Mouse (Mus musculus) testis, adult 2 months (tissue): ENCODE results near the gene Col1a1.

Source experiments
- CTCF ChIP-seq: fragments of 200-500 bp; IDR thresholded peaks from 2 replicates; pipeline ENCODE4 v1.5.1; 2012; ENCODE audit warnings: low read depth, mild to moderate bottlenecking, inconsistent platforms, low read length, moderate library complexity; ENCODE audit not compliant: control insufficient read depth, insufficient read depth, insufficient replicate concordance
- POLR2A ChIP-seq: fragments of 200-500 bp; IDR thresholded peaks from 2 replicates; pipeline ENCODE4 v1.6.1; 2012; ENCODE audit warnings: low read depth, mild to moderate bottlenecking, inconsistent platforms, low read length, moderate library complexity; ENCODE audit not compliant: control insufficient read depth

DNA sequence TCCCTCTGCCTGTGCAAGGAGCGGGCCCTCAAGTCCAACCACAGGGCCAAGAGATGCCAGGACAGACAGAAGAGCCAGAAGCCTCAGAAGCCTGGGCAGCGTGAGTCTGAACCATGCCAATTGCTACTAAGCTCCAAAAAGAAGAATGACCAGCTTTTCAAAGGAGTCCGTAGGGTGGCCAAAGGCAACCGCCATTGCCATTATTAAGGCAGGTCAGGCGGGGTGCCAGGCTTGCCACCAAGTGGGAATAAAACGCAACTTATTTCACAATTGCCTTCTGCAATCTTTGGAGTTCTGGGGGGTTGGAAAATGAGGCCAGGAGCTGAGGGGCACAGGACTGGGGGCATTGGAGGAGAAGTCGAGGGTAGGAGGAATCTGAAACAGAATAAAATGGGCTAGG lies 32.2 kb downstream of the Col1a1 start:
- TF ChIP-seq CTCF: no peak
- no peak for TF ChIP-seq POLR2A
